Mouse (Mus musculus) lung, postnatal 0 days (tissue): ENCODE results near the gene Pkmyt1.

Experiments
- CTCF ChIP-seq: IDR thresholded peaks from 2 replicates; pipeline ENCODE4 v1.5.1; 2016; ENCODE audit warnings: antibody characterized with exemption, mild to moderate bottlenecking
- EP300 ChIP-seq: IDR thresholded peaks from 2 replicates; pipeline ENCODE4 v1.6.1; 2016; ENCODE audit warnings: antibody characterized with exemption, mild to moderate bottlenecking, control low read depth

GRCm38 (mm10) chr17:23773676-23774075, 47.5 kb downstream of the Pkmyt1 start:
- TF ChIP-seq EP300 (no peak), CTCF (no peak)
